20 mouse cellular contexts compared by ENCODE assay signal in genomic region chr4:42629419-42629818, GRCm38 (mm10). TPM values are rescaled to one million over a fixed set of nuclear protein-coding genes. Genes with fewer than 3 reads are reported as not detected.
DNase-seq lines count a peak whose midpoint lies in the region; TF ChIP-seq lines count a peak whose summit lies in the region.
"Not testable (repeated sequence)": the region's sequence is repeated elsewhere in the genome, so short reads cannot be mapped to it uniquely, and the experiment has no call there.
"Had no signal": no experiment of that assay in that cellular context is flagged by ENCODE, and none has a peak within 500 bp of the region (broad histone marks: within the 10 kb centered on the region; RNA-seq: fewer than 3 reads in every experiment).

Gene Gm2564, plus strand, starts transcription at chr4:42629719.

- DNase-seq in adrenal gland, adult 8-10 months; layer of hippocampus, adult 2 months (ENCODE audit: low spot score in 2 of 2); layer of hippocampus, postnatal 14 days (ENCODE audit: low spot score in 2 of 2); left cerebral cortex, adult 18-20 months (ENCODE audit: low spot score in 2 of 2); left cerebral cortex, postnatal 10 days (ENCODE audit: extremely low spot score in 1 of 2, low spot score in 2 of 2); left cerebral cortex, postnatal 36 days (ENCODE audit: low spot score in 2 of 2); thymus, postnatal 0 days (ENCODE audit: low spot score): not testable (repeated sequence)

- not testable (repeated sequence) for H3K27ac ChIP-seq in layer of hippocampus, adult 2 months

- intact Hi-C loops in left cerebral cortex, postnatal 10 days (cut with DNase I); left cerebral cortex, postnatal 36 days (cut with DNase I): not testable (repeated sequence)

- not testable (repeated sequence) for H3K4me3 ChIP-seq in layer of hippocampus, adult 2 months

- TF ChIP-seq CTCF in layer of hippocampus, adult 2 months (conservative IDR thresholded peaks at IDR 0.05) = not testable (repeated sequence)

RNA-seq across cellular contexts. Expression of gene Gm2564, which starts in this region (rescaled TPM):
- 10 to 100 TPM; 15.4 to 27.8 (median 19.9) TPM for total RNA-seq in adrenal gland, adult 8-10 months (2022)
- total RNA-seq in layer of hippocampus, adult 2 months (2021) = 10 to 100 TPM; 12.6 to 13.2 TPM
- total RNA-seq in layer of hippocampus, postnatal 14 days (2021) = 10 to 100 TPM; 13.4 to 15.2 TPM
- total RNA-seq in left cerebral cortex, adult 18-20 months (2021) = 10 to 100 TPM; 13.1 to 14.1 TPM
- 10 to 100 TPM; 10.2 to 11.6 TPM for total RNA-seq in left cerebral cortex, postnatal 10 days (2021)
- total RNA-seq in left cerebral cortex, postnatal 36 days (2021) = 10 to 100 TPM; 14.3 TPM
- 18.8 and 20.8 TPM in 2 replicates for polyA plus RNA-seq in thymus, postnatal 0 days (2015; fragmentation: Nextera tagmentation; extraction: Ambion mirVana)
- total RNA-seq: MEL had no signal
- polyA plus RNA-seq: brain, embryonic 14.5 days; C2C12; CD4-positive, CD25-positive, alpha-beta regulatory T cell, adult 4 months; embryonic facial prominence, embryonic 10.5 days; embryonic facial prominence, embryonic 13.5 days; erythroblast, embryonic 14.5 days; forebrain, embryonic 12.5 days; forebrain, embryonic 15.5 days; heart, embryonic 12.5 days; heart, embryonic 15.5 days; hindbrain, embryonic 10.5 days; hindbrain, embryonic 13.5 days had no signal
